Mouse (Mus musculus) CH12.LX (cell line): ENCODE results near the gene Lrp4. TPM values are rescaled to one million over a fixed set of nuclear protein-coding genes. Genes with fewer than 3 reads are reported as not detected.

Experiments used
- DNase-seq: peaks from one replicate; pipeline ENCODE4 v3.0.0-alpha.2; 2013; ENCODE audit errors: extremely low read depth
- H3K27ac ChIP-seq: 2 replicates; pipeline ENCODE4 v1.5.1; 2012; ENCODE audit warnings: low read depth, mild to moderate bottlenecking, control low read depth, moderate library complexity; ENCODE audit not compliant: insufficient read depth
- H3K27me3 ChIP-seq: replicated peaks from 2 replicates; pipeline ENCODE3; 2012; ENCODE audit warnings: inconsistent platforms
- H3K36me3 ChIP-seq, 2 experiments: replicated peaks in 1 of 2; 2 replicates each; pipeline versions ENCODE3 to v1.6.1; 2012; ENCODE audit warnings: inconsistent platforms in 1 of 2, low read length in 1 of 2, mild to moderate bottlenecking in 1 of 2, mixed read lengths in 1 of 2, moderate library complexity in 1 of 2; ENCODE audit not compliant: control insufficient read depth in 1 of 2, insufficient read depth in 1 of 2
- H3K4me1 ChIP-seq, 2 experiments: 2 replicates each; pipeline ENCODE4 v1.6.1; 2012; ENCODE audit warnings: inconsistent platforms in 1 of 2, moderate library complexity in 1 of 2; ENCODE audit not compliant: insufficient read depth in 2 of 2, control insufficient read depth in 1 of 2
- H3K4me2 ChIP-seq: 2 replicates; pipeline ENCODE4 v1.6.1; 2012; ENCODE audit warnings: low read depth, mild to moderate bottlenecking, control low read depth; ENCODE audit not compliant: poor library complexity, insufficient read depth, severe bottlenecking
- H3K4me3 ChIP-seq, 3 experiments: fragments of 150-350 bp in 1 of 3; sonication (generic) in 1 of 3; replicated peaks in 1 of 3; 2 replicates each; pipeline versions ENCODE3 to v1.5.1; 2011 to 2012; ENCODE audit warnings: low read depth in 2 of 3, low read length in 2 of 3, mild to moderate bottlenecking in 2 of 3, moderate library complexity in 2 of 3, control low read depth in 1 of 3, improper control_type of control experiment in 1 of 3, inconsistent platforms in 1 of 3, mixed read lengths in 1 of 3; ENCODE audit not compliant: poor library complexity in 1 of 3
- H3K79me2 ChIP-seq: replicated peaks from 2 replicates; pipeline ENCODE4 v1.6.1; 2012; ENCODE audit warnings: mild to moderate bottlenecking, moderate library complexity; ENCODE audit not compliant: control insufficient read depth, poor library complexity, insufficient read depth, severe bottlenecking; ENCODE audit errors: extremely low read depth
- H3K9ac ChIP-seq: 2 replicates; pipeline ENCODE4 v1.6.1; 2012; ENCODE audit warnings: low read depth, mild to moderate bottlenecking, control low read depth, moderate library complexity; ENCODE audit not compliant: insufficient read depth
- H3K9me3 ChIP-seq: replicated peaks from 2 replicates; pipeline ENCODE3; 2012; ENCODE audit warnings: low read length, inconsistent platforms, mixed read lengths
- BHLHE40 ChIP-seq: IDR thresholded peaks from 2 replicates; pipeline ENCODE4 v1.6.1; 2011; ENCODE audit warnings: mild to moderate bottlenecking, low read depth, low read length, improper control_type of control experiment
- CHD1 ChIP-seq: IDR thresholded peaks from 2 replicates; pipeline ENCODE4 v1.6.1; 2012; ENCODE audit warnings: low read depth, low read length, improper control_type of control experiment, inconsistent platforms
- CHD2 ChIP-seq: IDR thresholded peaks from 2 replicates; pipeline ENCODE4 v1.6.1; 2011; ENCODE audit warnings: low read length, improper control_type of control experiment
- CTCF ChIP-seq, 2 experiments: IDR thresholded peaks in 1 of 2; conservative IDR thresholded peaks in 1 of 2; 2 replicates each; pipeline ENCODE4 v1.5.1; 2011 to 2012; ENCODE audit warnings: low read depth in 2 of 2, low read length in 2 of 2, improper control_type of control experiment in 1 of 2, inconsistent platforms in 1 of 2, mild to moderate bottlenecking in 1 of 2, moderate library complexity in 1 of 2
- ELF1 ChIP-seq: IDR thresholded peaks from 2 replicates; pipeline ENCODE4 v1.6.1; 2014; ENCODE audit warnings: low read depth, mild to moderate bottlenecking, inconsistent platforms, low read length, improper control_type of control experiment
- EP300 ChIP-seq: IDR thresholded peaks from 2 replicates; pipeline ENCODE4 v1.6.1; 2011; ENCODE audit warnings: low read length, improper control_type of control experiment
- ETS1 ChIP-seq: conservative IDR thresholded peaks from 2 replicates; pipeline ENCODE4 v1.6.1; 2012; ENCODE audit warnings: low read depth, mild to moderate bottlenecking, inconsistent platforms, low read length, improper control_type of control experiment, moderate library complexity
- GABPA ChIP-seq: IDR thresholded peaks from 2 replicates; pipeline ENCODE4 v1.6.1; 2012; ENCODE audit warnings: low read depth, low read length, improper control_type of control experiment, inconsistent platforms; ENCODE audit not compliant: insufficient replicate concordance
- JUN ChIP-seq: IDR thresholded peaks from 2 replicates; pipeline ENCODE4 v1.6.1; 2011; ENCODE audit warnings: low read depth, mild to moderate bottlenecking, low read length, improper control_type of control experiment, moderate library complexity; ENCODE audit not compliant: insufficient read depth
- JUND ChIP-seq: conservative IDR thresholded peaks from 2 replicates; pipeline ENCODE4 v1.6.1; 2011; ENCODE audit warnings: low read depth, low read length, improper control_type of control experiment
- MAX ChIP-seq: IDR thresholded peaks from 2 replicates; pipeline ENCODE4 v1.6.1; 2011; ENCODE audit warnings: low read length, improper control_type of control experiment
- MEF2A ChIP-seq: IDR thresholded peaks from 2 replicates; pipeline ENCODE4 v1.6.1; 2014; ENCODE audit warnings: low read depth, mild to moderate bottlenecking, inconsistent platforms, low read length, improper control_type of control experiment, borderline replicate concordance
- MYC ChIP-seq: IDR thresholded peaks from 2 replicates; pipeline ENCODE4 v1.6.1; 2011; ENCODE audit warnings: low read depth, mild to moderate bottlenecking, improper control_type of control experiment, low read length
- NELFE ChIP-seq: IDR thresholded peaks from 2 replicates; pipeline ENCODE4 v1.6.1; 2011; ENCODE audit warnings: low read depth, low read length, improper control_type of control experiment
- NRF1 ChIP-seq: IDR thresholded peaks from 2 replicates; pipeline ENCODE4 v1.6.1; 2014; ENCODE audit warnings: low read depth, mild to moderate bottlenecking, inconsistent platforms, low read length, improper control_type of control experiment, moderate library complexity
- PAX5 ChIP-seq: IDR thresholded peaks from 2 replicates; pipeline ENCODE4 v1.6.1; 2012; ENCODE audit warnings: low read length, inconsistent platforms, mixed read lengths
- POLR2A ChIP-seq: IDR thresholded peaks from 2 replicates; pipeline ENCODE4 v1.6.1; 2011; ENCODE audit warnings: low read depth, mild to moderate bottlenecking, improper control_type of control experiment, low read length
- RCOR1 ChIP-seq: conservative IDR thresholded peaks from 2 replicates; pipeline ENCODE4 v1.6.1; 2012; ENCODE audit warnings: low read depth, mild to moderate bottlenecking, inconsistent platforms, low read length, improper control_type of control experiment
- SMC3 ChIP-seq: IDR thresholded peaks from 2 replicates; pipeline ENCODE4 v1.6.1; 2011; ENCODE audit warnings: low read depth, low read length, improper control_type of control experiment
- TBP ChIP-seq: conservative IDR thresholded peaks from 2 replicates; pipeline ENCODE4 v1.6.1; 2011; ENCODE audit warnings: low read depth, low read length, improper control_type of control experiment
- TCF12 ChIP-seq: IDR thresholded peaks from 2 replicates; pipeline ENCODE4 v1.6.1; 2014; ENCODE audit warnings: low read depth, mild to moderate bottlenecking, inconsistent platforms, low read length, improper control_type of control experiment
- UBTF ChIP-seq: IDR thresholded peaks from 2 replicates; pipeline ENCODE4 v1.6.1; 2012; ENCODE audit warnings: low read depth, mild to moderate bottlenecking, inconsistent platforms, low read length, improper control_type of control experiment, moderate library complexity
- USF1 ChIP-seq: IDR thresholded peaks from 2 replicates; pipeline ENCODE4 v1.6.1; 2014; ENCODE audit warnings: low read depth, mild to moderate bottlenecking, inconsistent platforms, low read length, improper control_type of control experiment
- ZC3H11A ChIP-seq: IDR thresholded peaks from 2 replicates; pipeline ENCODE4 v1.6.1; 2012; ENCODE audit warnings: low read depth, mild to moderate bottlenecking, inconsistent platforms, low read length, improper control_type of control experiment
- ZKSCAN1 ChIP-seq: IDR thresholded peaks from 2 replicates; pipeline ENCODE4 v1.6.1; 2012; ENCODE audit warnings: low read depth, inconsistent platforms, low read length, improper control_type of control experiment, borderline replicate concordance
- ZMIZ1 ChIP-seq: IDR thresholded peaks from 2 replicates; pipeline ENCODE4 v1.6.1; 2012; ENCODE audit warnings: low read depth, mild to moderate bottlenecking, inconsistent platforms, low read length, improper control_type of control experiment
- dilution Hi-C: fragments of 300-500 bp; cut with MboI; formaldehyde crosslinking; loops from 2 replicates; pipeline ENCODE4 v1.14.3; 2020; ENCODE audit warnings: low sequenced_read_pairs; ENCODE audit not compliant: extremely low pct_unique_long_range_greater_than_20kb, extremely low pct_ligation_motif_present
- in situ Hi-C: fragments of 300-500 bp; cut with MboI; formaldehyde crosslinking; loops from 3 replicates; pipeline ENCODE4 v1.14.3; 2019; ENCODE audit warnings: low sequenced_read_pairs, low pct_ligation_motif_present, low pct_unique_long_range_greater_than_20kb, mixed read lengths
- polyA plus RNA-seq: library from polyadenylated mRNA; unstranded; fragments of >175 nt; gene quantifications from 2 replicates; pipeline ENCODE4 v1.2.1, GENCODE M21; 2012; ENCODE audit warnings: low read depth; ENCODE audit not compliant: insufficient read length
- total RNA-seq, 2 experiments: library from RNA; depleted of rRNA; stranded (reverse); fragments of 300-350 nt in 1 of 2; fragments of >200 nt in 1 of 2; gene quantifications; 2 replicates each; pipeline ENCODE4 v1.2.3; 2012 to 2014

The Lrp4 gene
- total and polyA plus RNA-seq, 3 experiments: 0.91 to 5.9 (median 1.0) TPM

DNA sequence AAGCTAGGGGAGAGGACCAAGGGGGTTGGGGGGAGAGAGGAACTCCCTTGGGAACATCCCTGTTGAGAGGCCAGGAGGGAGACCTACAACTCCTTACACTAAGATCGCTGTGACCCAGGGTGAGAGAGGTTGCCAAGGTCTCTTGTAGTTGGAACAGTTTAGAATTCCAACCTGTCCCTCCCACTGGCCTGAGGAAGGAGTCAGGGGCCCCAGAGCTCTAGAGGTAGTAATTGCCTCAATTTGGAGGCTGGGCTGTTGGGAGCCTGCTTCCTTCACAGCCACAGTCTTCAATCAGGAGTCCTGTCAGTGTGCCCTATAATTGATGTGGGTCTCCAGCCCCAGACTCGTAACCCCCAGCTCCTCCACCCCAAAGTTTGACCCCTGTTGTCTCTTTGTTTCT lies 4.9 kb downstream of the Lrp4 start:
- in situ Hi-C loops: no loop called here

DNA sequence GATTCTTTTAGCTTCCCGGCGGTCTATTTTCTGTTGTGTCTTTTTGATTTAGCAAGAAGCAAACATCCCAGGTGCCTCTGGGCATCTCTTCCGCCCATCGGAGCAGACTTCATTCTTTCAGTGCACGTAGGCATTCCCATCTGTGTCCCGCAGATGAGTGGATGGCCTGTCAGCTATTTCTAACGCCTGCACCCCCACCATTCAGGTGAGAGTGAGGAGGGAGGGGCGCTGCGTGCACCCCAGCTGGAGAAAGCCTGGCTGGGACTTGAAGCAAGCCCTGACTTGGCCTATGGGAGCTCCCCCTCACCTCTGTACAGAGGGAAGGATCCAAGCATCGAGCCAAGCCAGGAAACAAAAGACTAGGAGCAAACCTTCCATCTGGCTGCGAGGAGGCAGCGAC lies 5.4 kb downstream of the Lrp4 start:
- H3K79me2 ChIP-seq: no peaks in the 10 kb centered on the region
- H3K9ac ChIP-seq: no peak overlapping the region
- no peak overlapping the region for H3K4me3 ChIP-seq
- H3K4me2 ChIP-seq: no peak overlapping the region
- peaks cover 7% of the 10 kb centered on the region for H3K9me3 ChIP-seq
- dilution Hi-C loops: no loop called here
- H3K36me3 ChIP-seq: no peaks in the 10 kb centered on the region
- no peak overlapping the region for H3K27ac ChIP-seq
- H3K4me1 ChIP-seq: peaks cover 0 to 28% of the 10 kb centered on the region in 2 experiments; a peak in 2 of 4 replicates
- in situ Hi-C loops: no loop called here
- DNase-seq: no peak
- peaks cover 29% of the 10 kb centered on the region for H3K27me3 ChIP-seq
- TF ChIP-seq POLR2A: no peak
- no peak for TF ChIP-seq TBP
- TF ChIP-seq RCOR1: no peak
- no peak for TF ChIP-seq TCF12
- no peak for TF ChIP-seq MYC
- TF ChIP-seq CHD2: no peak
- TF ChIP-seq CHD1: no peak
- no peak for TF ChIP-seq CTCF (conservative IDR thresholded peaks at IDR 0.05 in 1 of 2, IDR thresholded peaks at IDR 0.05 in 1 of 2; ENCODE audit: low read depth in 2 of 2, low read length in 2 of 2)
- no peak for TF ChIP-seq GABPA
- no peak for TF ChIP-seq UBTF
- TF ChIP-seq JUND: no peak
- TF ChIP-seq PAX5: no peak
- no peak for TF ChIP-seq ETS1
- TF ChIP-seq ZMIZ1: no peak
- TF ChIP-seq BHLHE40: no peak
- TF ChIP-seq ELF1: no peak
- TF ChIP-seq MAX: no peak

More for the DNA sequence above, 4.9 kb downstream of the Lrp4 start:
- no peak for TF ChIP-seq ZC3H11A
- no peak for TF ChIP-seq MEF2A
- no peak for TF ChIP-seq GABPA
- no peak for TF ChIP-seq SMC3
- TF ChIP-seq UBTF: no peak
- TF ChIP-seq TBP: no peak
- TF ChIP-seq EP300: no peak
- TF ChIP-seq ETS1: no peak
- no peak for TF ChIP-seq NRF1
- TF ChIP-seq BHLHE40: no peak
- TF ChIP-seq JUN: no peak
- no peak for TF ChIP-seq NELFE
- TF ChIP-seq ZKSCAN1: no peak
- TF ChIP-seq USF1: no peak
- TF ChIP-seq MAX: no peak
- H3K36me3 ChIP-seq: no peaks in the 10 kb centered on the region
- H3K9me3 ChIP-seq: peaks cover 7% of the 10 kb centered on the region
- dilution Hi-C loops: no loop called here
- no peak overlapping the region for H3K9ac ChIP-seq
- H3K27me3 ChIP-seq: peaks cover 32% of the 10 kb centered on the region
- H3K4me3 ChIP-seq: no peak overlapping the region
- peaks cover 0 to 28% of the 10 kb centered on the region in 2 experiments; a peak in 2 of 4 replicates for H3K4me1 ChIP-seq
- DNase-seq: no peak
- H3K4me2 ChIP-seq: no peak overlapping the region
- H3K79me2 ChIP-seq: no peaks in the 10 kb centered on the region
- H3K27ac ChIP-seq: no peak overlapping the region
